Mouse (Mus musculus): ENCODE measurements around the gene Sinhcaf.
"Not testable (repeated sequence)": the region's sequence is repeated elsewhere in the genome, so short reads cannot be mapped to it uniquely, and the experiment has no call there.

Gene Sinhcaf

DNA sequence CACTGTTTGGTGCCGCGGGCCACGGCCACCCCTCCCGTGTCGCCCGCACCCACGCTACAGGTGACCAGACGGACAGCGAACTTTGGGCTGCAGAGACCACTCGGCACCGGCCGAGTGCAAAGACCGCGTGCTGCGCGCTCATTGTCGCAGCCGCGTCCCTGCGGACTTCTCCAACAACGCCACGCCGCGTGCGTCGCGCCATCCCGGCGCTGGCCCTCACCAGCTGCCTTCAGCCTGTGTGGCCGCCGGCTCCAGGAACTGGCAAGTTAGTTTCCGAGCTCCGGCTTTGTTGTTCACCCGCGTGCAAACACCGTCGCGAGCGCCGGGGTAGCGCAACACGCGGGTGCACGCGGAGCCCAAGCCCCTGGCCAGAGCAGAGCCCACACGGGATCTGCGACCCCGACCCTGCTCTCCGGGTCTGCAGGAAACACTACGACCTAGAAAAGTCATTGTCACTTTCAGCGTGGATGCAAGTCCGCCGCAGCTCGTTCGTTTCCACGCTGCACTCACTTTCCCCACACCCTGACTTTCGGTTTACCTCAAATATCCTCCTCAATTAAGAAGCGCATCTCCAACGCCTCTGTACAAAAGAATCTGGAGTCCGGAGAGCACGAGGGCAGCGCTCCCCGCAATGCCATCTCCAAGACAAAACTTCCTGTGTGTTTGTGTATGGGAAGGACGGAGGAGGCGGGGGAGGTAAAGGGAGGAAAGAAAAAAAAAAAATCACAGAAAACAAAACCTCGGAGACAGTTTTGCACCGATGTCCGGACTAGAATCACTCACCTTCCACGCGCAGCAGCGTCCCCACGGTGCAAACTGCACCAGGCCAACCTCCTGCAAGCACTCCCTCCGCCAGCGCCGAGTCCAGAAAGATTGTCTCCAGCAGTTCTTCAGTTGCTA, 508 bp downstream of the Sinhcaf start:
- DNase-seq = peak; percentile 24

DNA sequence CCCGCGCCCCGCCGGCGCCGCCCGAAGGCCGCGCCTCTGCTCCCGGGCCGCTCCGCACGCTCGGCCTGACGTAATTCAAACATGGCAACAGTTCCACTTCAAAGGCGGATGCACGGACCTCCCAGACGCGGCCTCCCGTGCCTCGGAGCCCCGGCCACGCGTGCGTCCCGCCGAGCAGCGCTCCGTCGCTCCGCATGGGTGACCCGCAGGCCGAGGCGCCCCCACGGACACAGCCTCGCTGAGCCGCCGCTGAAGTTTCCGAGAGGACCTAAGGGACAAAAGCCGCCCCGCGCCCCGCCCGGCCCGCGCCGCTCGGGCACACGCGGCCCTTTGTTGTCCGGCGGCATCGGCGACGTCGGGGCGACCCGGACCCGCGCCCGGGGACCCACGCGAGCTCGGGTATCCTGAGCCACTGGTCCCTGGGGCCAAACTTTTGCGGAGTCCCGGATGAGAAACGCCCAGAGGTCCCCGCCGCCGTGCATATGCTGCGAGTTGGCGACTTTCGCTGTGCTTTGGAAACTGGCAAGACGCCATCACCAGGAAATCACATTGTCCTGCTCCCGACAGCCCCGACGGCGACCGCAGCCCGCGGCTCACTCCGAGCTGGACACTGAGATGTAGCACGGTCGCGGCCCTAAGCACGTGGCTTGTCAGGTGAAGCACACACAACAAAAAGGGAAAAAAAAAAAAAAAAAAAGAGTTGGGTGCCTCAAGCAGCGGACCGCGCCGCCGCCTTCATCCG, 1.3 kb downstream of the Sinhcaf start:
- peak; percentile 11 for DNase-seq

DNA sequence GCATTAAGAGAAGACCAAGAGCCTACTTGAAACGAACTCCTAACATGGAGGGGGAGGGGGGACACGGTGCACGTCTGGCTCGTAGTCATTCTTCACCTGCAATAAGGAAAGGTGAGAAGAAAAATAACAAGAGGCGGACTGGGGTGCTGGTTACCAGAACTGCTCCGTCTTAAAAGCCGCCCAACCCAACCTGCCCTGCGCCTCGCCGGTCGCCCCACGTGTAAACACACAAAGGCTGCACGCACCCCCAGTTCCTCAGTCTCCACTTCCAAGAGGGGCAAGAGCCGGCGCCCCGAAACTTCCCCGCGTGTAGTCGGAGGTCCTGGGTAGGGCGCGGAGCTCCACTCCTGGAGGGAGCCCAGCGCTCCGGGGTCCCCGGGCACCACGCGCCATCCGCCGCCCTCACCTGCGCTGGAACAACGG, 1.9 kb downstream of the Sinhcaf start:
- no peak for DNase-seq

GRCm38 (mm10) chr6:148943695-148944094, 2.6 kb downstream of the Sinhcaf start:
- DNase-seq = no peak

- DNase-seq = no peak
Observed at GRCm38 (mm10) chr6:148942406-148942805, 3.9 kb downstream of the Sinhcaf start.

- DNase-seq = no peak
Observed at GRCm38 (mm10) chr6:148941880-148942279, 4.4 kb downstream of the Sinhcaf start.

DNA sequence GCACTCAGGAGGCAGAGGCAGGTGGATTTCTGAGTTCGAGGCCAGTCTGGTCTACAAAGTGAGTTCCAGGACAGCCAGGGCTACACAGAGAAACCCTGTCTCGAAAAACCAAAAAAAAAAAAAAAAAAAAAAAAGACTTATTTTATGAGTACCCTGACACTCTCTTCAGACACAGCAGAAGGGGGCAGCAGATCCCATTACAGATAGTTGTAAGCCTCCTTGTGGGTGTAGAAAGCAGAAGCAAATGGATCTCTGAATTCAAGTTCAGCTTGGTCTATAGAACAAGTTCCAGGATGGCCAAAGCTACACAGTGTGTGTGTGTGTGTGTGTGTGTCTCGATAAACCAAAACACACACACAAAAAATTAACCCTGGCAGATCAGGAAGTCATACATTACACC, 5.9 kb downstream of the Sinhcaf start:
- not testable (repeated sequence) for DNase-seq

DNA sequence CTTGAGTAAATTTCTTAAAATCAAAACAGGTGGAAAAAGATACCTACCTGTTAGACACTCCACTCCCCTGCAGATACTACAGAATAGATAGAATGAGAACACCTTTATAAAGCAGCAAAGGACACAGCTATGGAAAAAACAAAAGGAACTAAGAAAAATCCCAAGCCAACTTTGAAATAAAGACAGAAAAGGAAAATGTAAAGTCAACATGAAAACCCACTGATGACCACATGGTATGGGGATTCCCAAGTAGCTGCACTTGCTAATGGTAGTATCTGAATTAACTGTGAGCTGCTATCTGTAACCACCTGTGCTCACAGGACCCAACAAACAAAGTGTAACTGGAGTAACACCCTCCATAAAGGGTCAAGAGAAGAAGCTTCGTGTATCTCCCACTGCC, 8.6 kb downstream of the Sinhcaf start:
- DNase-seq = no peak

DNA sequence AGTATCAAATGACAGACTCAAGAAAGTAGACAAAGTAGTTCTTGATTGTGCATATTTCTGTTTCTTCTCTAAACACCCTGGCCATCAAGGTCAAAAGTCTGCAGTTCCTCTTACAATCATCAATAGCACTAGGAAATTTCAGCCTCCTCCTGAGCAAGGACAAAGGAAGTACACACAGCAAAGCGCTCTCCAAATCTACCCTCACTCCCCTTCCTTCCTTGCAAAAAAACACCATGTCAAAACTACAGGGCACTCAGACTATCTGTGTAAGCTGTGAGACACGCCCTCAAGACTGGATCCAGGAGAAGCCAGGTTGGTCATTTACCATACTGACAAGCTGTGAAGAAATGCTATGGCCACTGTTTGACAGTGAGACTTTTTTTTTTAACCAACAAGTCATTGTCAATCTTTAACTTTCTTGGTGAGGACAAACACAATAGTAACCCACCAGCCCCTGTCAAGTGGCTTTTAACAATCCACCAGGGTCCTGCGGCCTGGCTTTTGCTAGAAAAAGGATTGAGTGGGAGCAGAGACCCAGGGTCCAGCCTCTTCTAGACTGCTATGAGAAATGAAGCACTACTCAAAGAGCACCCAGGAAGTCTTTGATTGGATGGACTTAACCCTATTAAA, 11.2 kb downstream of the Sinhcaf start:
- DNase-seq = no peak

GRCm38 (mm10) chr6:148931281-148931680, 15.0 kb downstream of the Sinhcaf start:
- no peak for DNase-seq

GRCm38 (mm10) chr6:148918841-148919398, 27.3 kb downstream of the Sinhcaf start:
- DNase-seq = no peak

DNA sequence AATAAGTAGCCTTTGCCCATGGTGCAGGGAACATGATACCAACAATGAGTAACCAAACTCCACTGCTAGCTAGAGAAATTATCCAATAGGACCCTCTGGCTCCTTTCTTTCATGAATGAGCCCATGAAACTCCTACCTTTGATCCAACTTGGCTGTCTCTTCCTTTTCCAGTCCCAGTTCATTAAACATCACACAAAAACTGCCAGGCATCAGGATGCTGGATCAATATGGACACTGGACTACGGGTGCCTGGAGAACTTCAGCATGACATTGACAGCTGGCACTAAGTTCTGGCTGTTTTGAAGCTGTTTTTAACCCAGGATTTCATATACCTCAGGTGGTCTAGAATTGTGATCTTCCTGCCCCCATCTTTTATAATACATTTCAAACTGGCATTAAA, 28.6 kb downstream of the Sinhcaf start:
- no peak for DNase-seq

DNA sequence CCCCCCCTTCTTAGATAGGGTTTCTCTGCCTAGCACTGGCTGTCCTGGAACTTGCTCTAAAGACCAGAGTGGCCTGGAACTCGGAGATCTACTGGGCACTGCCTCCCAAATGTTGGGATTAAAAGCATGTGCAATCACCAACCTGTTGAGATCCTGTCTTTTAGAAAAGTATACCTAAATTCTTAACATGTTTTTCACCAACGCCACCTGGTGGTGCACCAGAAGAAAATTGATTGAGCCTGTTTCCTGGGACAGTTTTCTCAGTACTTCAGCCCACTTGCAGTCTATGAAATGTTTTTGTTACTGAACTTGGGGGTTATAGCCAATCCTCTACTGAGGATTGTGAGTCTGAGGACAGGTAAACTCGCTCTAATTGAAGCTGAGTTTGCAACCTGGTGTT, 29.4 kb downstream of the Sinhcaf start:
- no peak for DNase-seq

DNA sequence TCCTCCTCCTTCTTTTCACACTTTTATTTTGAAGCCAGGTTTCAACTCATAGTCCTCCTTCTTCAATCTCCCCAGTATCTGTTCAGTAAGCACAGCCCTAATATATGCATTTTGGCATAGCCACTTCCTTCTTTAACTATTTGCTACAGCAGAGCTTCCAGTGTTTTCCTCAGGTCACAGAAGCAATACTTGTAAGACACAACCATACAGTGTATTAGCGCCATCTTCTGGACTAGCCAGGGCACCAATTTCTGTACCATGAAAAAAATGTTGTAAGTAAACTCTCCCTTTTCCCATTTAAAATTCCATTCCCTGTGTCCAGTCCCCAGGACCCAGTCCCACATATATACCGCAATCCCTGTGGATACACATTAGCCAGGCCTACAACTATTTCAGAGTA, 32.3 kb downstream of the Sinhcaf start:
- DNase-seq = no peak

GRCm38 (mm10) chr6:148911906-148912305, 34.4 kb downstream of the Sinhcaf start:
- not testable (repeated sequence) for DNase-seq

DNA sequence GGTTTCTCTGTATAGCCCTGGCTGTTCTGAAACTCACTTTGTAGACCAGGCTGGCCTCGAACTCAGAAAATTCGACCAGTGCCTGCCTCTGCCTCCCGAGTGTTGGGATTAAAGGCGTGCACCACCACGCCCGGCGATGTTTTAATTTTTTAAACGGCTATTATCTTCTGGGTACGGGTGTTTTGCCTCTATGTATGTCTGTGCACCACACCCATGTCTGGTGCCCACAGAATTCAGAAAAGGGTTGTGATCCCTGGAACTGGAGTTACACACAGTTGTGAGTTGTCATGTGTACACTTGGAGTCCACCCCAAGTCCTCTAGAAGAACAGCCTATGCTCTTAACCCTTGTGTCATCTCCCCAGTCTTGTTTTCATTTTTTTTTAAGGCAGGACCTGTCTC, 39.3 kb downstream of the Sinhcaf start:
- DNase-seq = no peak

DNA sequence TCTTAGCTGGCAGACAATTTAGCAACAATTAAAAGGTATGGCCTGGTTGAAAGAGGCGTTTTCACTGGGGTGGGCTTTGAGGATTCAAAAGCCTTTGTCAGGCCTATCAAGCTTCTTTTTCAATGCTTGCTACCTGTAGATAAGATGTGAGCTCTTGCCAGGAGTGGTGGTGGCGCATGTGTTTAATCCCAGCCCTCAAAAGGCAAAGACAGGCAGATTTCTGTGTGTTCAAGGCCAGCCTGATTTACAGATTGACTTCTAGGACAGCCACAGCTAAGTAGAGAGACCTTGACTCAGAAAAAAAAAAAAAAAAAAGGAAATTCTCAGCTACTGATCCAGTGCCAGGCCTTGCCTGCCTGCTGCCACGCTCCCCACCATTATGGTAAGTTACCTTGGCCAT, 43.5 kb downstream of the Sinhcaf start:
- DNase-seq = no peak

GRCm38 (mm10) chr6:148896507-148896851, 49.8 kb downstream of the Sinhcaf start:
- no peak for DNase-seq

DNA sequence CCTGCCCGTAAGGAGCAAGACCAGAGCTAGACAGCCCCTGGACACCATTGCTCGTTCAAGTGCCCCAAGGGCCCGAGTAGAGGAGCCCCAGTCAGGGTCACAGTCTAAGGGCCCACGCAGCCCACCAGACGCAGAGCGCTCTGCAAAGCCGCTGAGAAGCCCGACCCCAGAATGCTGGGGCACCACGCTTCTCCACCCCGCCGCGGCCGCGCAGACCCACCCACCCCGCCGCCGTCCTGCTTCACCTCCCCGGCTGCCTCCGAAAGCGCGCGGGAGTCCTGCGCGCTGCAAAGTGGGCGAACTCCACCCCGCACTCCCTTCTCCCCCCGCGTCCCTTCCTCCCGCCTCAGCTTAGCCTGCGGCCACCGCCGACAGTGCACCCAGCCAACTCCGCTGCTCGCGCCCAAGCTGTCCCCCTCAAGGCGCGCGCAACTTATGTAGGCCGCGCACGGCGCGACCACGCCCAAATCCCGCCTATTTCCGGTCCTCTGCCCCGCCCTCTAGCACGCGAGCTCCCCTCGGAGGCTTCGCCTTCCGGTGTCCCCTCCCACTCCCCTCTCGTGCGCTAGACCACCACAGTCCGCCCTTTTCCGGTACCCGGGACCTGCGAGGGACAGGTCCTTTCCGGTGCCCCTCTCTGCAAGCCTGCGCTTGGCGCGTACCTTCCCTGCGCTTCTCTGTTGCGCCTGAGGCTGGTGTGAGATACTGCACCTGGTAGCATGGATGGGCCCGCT, 50.3 kb downstream of the Sinhcaf start, which contains the start of gene Caprin2:
Gene Caprin2 (minus strand): TSS at position 465 of the 734 bp plus-strand sequence.
- peak; percentile 91 for DNase-seq

DNA sequence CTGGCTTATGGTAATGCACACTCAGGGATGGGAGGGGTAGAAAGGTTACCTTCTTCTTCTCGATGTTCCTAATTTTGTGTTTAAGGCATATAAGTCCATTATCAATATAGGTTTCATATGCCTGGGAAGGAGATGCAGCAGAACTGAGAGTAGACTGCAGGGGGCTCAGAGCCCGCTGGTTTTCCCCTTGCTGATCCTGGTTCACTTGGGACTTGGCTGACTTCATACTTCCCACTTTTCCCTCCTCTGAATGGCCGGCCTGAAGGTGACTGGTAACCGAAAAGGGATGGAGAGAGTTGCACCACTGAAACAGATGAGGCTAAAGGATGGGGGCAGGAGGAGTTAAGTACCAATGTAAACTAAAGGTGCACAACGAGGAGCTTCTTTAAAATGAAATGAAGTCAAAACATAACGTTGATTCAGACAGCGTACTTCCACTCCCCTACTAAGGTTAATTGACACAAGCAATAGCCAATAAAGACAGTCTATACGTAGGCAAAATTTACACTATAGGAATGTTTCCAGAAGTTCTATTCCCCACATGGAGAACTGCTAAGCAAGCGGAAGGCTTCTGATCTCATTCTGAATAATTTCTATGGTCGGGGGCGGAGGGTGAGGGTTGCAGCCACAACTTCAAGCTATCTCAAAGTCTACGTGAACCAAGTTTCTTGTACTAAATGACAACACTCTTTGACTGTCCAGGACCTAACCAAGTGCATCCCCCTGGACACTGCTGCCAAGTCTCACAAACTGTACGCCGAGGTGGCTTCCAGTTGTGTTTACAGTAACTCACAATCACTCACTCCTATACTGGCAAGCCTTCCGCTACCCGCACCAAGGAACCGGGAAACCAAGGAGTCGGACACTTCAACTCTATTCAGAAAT, 51.1 kb downstream of the Sinhcaf start:
- DNase-seq = no peak

- DNase-seq = no peak
Observed at GRCm38 (mm10) chr6:148873911-148874310, 72.4 kb downstream of the Sinhcaf start.
